Mouse (Mus musculus) embryonic facial prominence, embryonic 10.5 days (tissue): ENCODE measurements around the gene Catsper3. TPM values are rescaled to one million over a fixed set of nuclear protein-coding genes. Genes with fewer than 3 reads are reported as not detected.

Source experiments
- DNase-seq: peaks from one replicate; pipeline ENCODE4 v3.0.0-alpha.2; 2017; ENCODE audit warnings: low spot score
- H3K27ac ChIP-seq: fragments of 300-500 bp; sonication (generic); replicated peaks from 2 replicates; pipeline ENCODE4 v1.5.1; 2016; ENCODE audit warnings: mild to moderate bottlenecking
- H3K27me3 ChIP-seq: fragments of 300-500 bp; sonication (generic); replicated peaks from 2 replicates; pipeline ENCODE4 v1.6.1; 2016; ENCODE audit warnings: low read depth, mild to moderate bottlenecking; ENCODE audit not compliant: poor library complexity, severe bottlenecking
- H3K36me3 ChIP-seq: fragments of 300-500 bp; sonication (generic); replicated peaks from 2 replicates; pipeline ENCODE4 v1.6.1; 2016; ENCODE audit warnings: mild to moderate bottlenecking, moderate library complexity
- H3K4me1 ChIP-seq: fragments of 300-500 bp; sonication (generic); 2 replicates; pipeline ENCODE4 v1.6.1; 2016
- H3K4me3 ChIP-seq: fragments of 300-500 bp; sonication (generic); 2 replicates; pipeline ENCODE4 v1.5.1; 2016; ENCODE audit warnings: mild to moderate bottlenecking, moderate library complexity
- H3K9me3 ChIP-seq: fragments of 300-500 bp; sonication (generic); 2 replicates; pipeline ENCODE4 v1.6.1; 2016; ENCODE audit warnings: mild to moderate bottlenecking
- WGBS: fragments of 180-500 bp; shearing (Covaris S2); methylation state at CpG from one replicate; pipeline ENCODE4 v1.1.7; 2016; 5-methylcytosine and 5-hydroxymethylcytosine counted together
- polyA plus RNA-seq: library from polyadenylated mRNA; unstranded; fragments of >200 nt; fragmentation: Nextera tagmentation; extraction: Ambion mirVana; gene quantifications from 2 replicates; pipeline ENCODE4 v1.2.1, GENCODE M21; 2016

Catsper3 gene
- polyA plus RNA-seq, 1 experiment from 2014 or later = not detected

DNA sequence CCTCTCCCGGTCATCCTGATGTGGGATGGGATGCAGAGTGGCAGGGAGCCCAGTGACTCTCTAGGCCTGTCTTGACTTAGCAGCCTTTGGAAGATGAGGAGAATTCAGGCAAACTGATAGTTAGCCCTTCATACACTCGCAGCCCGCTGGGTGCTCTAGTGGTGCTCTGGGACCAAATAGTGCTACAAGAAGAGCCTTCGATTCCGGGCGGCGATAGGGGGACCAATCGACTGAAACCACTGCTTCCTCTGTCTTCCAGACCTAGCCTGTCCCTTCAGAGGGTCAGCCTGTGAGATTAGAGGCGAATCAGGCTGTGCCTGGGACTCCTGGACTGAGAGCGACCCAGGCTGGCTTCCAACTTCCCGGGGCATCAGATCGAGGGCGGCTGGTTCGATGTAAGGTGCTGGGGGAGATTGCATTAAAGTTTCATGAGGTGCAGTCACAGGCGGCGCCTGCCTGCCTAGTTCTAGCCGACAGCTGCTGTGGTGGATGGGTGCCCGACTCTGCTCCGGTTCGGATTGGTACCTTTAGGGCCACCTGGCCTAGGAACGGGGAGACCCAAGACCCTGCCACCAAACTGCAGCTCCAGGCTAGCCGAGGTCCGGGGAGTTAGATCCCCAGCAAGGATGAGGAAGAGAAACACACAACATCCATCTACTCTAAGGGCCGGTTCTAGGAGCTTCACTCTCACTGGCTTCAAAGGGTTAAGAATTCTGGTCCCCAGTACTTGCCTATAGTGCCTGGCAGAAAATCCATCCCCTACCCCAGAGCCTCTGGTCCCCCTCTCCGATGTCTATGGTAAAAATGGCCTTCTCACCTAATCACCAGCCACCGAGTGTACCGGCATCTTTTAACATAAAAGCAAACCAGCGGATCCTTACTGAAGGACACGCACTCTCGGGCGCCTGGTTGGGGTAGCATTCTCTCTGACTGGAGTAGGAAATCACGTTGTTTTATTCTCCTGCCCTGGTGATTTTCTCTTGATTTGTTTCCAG is 52.7 kb downstream of the Catsper3 start:
- H3K4me1 ChIP-seq = peaks cover 49% of the 10 kb centered on the region
- H3K27ac ChIP-seq = peak overlapping the region; percentile 87
- peak overlapping the region; percentile 63 for H3K4me3 ChIP-seq

DNA sequence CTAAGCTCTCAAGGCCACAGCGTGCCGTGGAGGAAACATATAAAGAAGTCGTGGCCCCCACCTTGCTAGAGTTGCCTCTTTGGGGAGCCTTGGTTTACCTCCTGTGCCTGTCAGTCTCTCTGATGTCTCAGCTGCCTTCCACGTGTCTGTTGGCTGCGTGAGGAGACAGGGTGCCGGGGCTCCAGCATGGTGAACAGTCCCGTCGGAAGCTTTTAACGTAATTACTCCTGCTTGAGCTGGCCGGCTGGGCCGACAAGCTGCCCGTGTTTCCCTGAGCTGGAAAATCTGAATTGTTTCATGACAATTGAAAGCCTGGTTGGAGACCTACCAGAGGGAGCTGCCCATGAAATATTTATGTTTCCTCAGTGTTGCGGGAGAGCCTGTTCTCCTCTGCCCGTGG is 55.9 kb downstream of the Catsper3 start:
- peaks cover 87% of the 10 kb centered on the region for H3K27me3 ChIP-seq
- no peaks in the 10 kb centered on the region for H3K36me3 ChIP-seq
- peaks cover 6% of the 10 kb centered on the region for H3K9me3 ChIP-seq
- peak overlapping the region; percentile 8; the same call in 1 of the 2 replicates for H3K4me3 ChIP-seq
- peaks cover 51% of the 10 kb centered on the region for H3K4me1 ChIP-seq
- peak; percentile 46 for DNase-seq
- H3K27ac ChIP-seq = no peak overlapping the region; the same call in 1 of the 2 replicates
- WGBS = 37% methylated on average over 14 of the region's 14 CpGs

More for the DNA sequence above, 52.7 kb downstream of the Catsper3 start:
- peak; percentile 65 for DNase-seq
- Histone ChIP-seq H3K36me3 (no peaks in the 10 kb centered on the region), H3K27me3 (peaks cover 100% of the 10 kb centered on the region), H3K9me3 (no peaks in the 10 kb centered on the region)
- under 1% methylated on average over 32 of the region's 32 CpGs for WGBS

DNA sequence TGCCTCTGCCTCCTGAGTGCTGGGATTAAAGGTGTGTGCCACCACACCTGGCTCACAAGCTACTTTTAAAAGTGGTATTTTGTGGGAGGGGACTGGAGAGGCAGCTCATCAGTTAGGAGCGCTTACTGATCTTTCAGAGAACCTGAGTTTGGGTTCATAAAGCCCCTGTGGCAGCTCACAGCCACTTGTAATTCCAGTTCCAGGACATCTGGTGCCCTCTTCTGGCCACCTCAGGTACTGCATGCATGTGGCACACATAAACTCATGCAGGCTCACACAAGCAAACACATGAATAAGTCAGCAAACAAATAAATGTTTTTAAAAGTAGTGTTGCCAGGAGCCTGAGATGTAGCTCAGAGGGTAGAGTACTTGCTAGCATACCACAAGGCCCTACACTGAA is 59.3 kb downstream of the Catsper3 start:
- 87% methylated on average over 1 of the region's 1 CpGs for WGBS
- DNase-seq = peak; percentile 33
- H3K36me3 ChIP-seq = no peaks in the 10 kb centered on the region
- H3K4me3 ChIP-seq = no peak overlapping the region
- peaks cover 6% of the 10 kb centered on the region for H3K9me3 ChIP-seq
- H3K4me1 ChIP-seq = peaks cover 50% of the 10 kb centered on the region
- peaks cover 87% of the 10 kb centered on the region for H3K27me3 ChIP-seq
- H3K27ac ChIP-seq = no peak overlapping the region

DNA sequence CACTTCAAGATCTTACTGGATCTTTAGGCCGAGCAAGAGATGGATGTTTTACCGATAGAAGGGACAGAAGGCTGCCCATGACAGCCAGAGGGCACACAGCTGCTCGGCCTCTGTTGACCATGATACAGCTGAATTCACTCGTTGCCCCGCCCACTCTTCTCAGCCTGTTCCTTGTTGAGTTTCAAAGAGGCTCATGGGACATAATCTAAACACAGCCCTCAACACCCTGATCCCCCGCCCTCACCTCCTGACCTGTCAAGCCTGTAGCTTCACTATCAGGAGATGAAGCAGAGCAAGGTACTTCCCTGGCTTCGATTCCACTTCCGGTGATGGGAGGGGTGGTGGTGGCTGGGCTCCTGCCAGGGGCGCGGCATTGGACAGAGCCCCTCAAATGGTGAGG is 63.4 kb downstream of the Catsper3 start:
- Histone ChIP-seq H3K27me3 (peaks cover 74% of the 10 kb centered on the region), H3K4me3 (no peak overlapping the region), H3K9me3 (peaks cover 6% of the 10 kb centered on the region), H3K27ac (no peak overlapping the region; the same call in 1 of the 2 replicates), H3K36me3 (no peaks in the 10 kb centered on the region), H3K4me1 (peaks cover 37% of the 10 kb centered on the region)
- peak; percentile 34 for DNase-seq
- 57% methylated on average over 10 of the region's 10 CpGs for WGBS

DNA sequence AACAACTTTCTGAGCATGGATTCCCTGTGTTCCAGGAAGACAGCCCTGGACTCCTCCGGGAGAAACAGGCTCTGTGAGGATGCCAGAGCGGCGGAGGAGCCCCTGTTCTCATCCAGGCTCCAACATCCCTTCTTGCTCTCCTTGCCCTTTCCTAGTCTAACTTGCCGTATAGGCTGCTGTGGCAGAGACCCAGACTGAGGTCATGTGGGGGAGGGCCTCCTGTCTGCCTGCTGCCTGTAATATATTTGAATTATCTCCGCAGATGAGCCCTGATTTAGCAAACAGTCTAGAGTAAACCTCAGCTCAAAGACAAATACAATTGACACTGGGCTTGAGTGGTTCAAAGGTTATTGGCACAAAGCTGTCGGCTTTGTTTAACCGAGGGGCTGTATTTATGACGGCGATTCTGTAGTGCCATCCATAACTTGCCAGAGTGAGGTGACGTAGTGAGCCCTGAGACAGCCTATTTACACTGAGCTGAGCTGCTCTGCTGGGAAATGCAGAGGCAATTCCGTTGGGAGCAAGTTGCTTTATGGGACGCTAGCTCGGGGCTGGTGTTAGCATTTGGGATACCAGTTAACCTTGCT is 64.3 kb downstream of the Catsper3 start:
- Histone ChIP-seq H3K4me3 (no peak overlapping the region), H3K36me3 (no peaks in the 10 kb centered on the region), H3K9me3 (peaks cover 3% of the 10 kb centered on the region), H3K27ac (peak overlapping the region; percentile 19; the same call in 1 of the 2 replicates), H3K27me3 (peaks cover 80% of the 10 kb centered on the region), H3K4me1 (peaks cover 42% of the 10 kb centered on the region)
- WGBS = 67% methylated on average over 13 of the region's 13 CpGs
- no peak for DNase-seq

DNA sequence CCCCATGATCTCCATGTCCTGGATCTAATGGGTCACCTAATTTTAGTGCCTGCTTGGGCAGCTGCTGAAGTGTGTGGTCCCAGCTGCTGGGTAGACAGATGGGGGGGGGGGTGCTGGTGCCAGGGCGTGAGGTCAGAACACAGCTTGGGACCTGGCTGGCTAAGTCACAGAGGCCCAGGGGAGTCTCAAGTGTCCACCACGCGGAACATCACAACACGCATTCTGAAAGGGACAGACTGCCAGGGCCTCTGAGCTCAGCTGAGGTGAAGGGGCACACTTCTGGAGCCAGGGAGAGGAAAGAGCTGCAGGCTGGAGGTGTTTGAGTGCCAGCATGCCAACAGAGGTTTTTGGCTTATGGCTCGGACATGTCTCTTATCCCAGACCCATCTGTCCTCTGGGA is 66.4 kb downstream of the Catsper3 start:
- DNase-seq = no peak
- Histone ChIP-seq H3K27me3 (peaks cover 83% of the 10 kb centered on the region), H3K4me1 (peaks cover 44% of the 10 kb centered on the region), H3K36me3 (no peaks in the 10 kb centered on the region), H3K4me3 (no peak overlapping the region), H3K27ac (no peak overlapping the region), H3K9me3 (no peaks in the 10 kb centered on the region)
- WGBS = 75% methylated on average over 5 of the region's 5 CpGs

DNA sequence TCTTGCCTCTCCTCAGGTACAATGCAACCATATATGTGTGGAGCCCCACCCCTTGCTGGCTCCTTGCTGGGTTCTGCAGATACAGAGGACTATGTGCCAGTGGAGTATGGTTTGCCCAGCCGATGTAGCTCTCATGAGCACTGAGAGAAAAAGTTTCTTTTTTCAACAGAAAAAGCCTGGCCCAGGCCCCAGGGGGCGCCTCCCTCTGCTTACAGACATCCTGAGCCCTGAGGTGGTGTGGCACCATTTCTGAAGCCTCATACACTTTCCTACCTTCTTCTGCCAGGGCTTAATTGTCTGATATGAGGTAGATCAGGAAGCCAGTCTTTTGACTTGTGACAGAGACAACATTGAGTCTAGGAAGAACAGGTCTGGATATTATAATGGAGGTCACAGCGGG is 67.8 kb downstream of the Catsper3 start:
- Histone ChIP-seq H3K27me3 (peaks cover 83% of the 10 kb centered on the region), H3K4me1 (peaks cover 46% of the 10 kb centered on the region), H3K27ac (no peak overlapping the region), H3K4me3 (no peak overlapping the region), H3K9me3 (no peaks in the 10 kb centered on the region), H3K36me3 (no peaks in the 10 kb centered on the region)
- no peak for DNase-seq
- 78% methylated on average over 3 of the region's 3 CpGs for WGBS

DNA sequence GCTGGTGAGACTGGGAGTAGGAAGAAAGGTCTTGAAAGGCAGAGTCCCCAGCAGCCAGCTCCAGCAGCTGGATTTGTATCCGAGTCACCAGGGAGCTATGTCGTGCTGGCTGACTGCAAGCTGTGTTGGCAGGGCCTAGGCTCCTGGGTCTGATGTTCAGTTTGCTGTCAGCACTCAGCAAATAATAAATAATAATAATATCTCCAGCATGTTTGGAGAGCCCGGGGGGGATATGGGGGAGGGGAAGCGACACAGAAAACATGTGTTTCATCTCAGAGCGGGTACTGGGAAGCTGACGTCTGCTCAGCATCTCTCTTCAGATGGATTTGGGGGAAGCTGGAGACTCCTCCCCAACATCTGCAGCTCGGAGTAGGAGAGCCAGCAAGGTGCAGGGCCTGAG is 71.4 kb downstream of the Catsper3 start:
- H3K27ac ChIP-seq = 0 out of 2 replicates have a peak overlapping the region, but pooled peaks have one; percentile 3
- no peak overlapping the region for H3K4me3 ChIP-seq
- WGBS = 62% methylated on average over 7 of the region's 7 CpGs
- no peaks in the 10 kb centered on the region for H3K9me3 ChIP-seq
- peaks cover 86% of the 10 kb centered on the region for H3K27me3 ChIP-seq
- DNase-seq = no peak
- H3K4me1 ChIP-seq = peaks cover 36% of the 10 kb centered on the region
- no peaks in the 10 kb centered on the region for H3K36me3 ChIP-seq

DNA sequence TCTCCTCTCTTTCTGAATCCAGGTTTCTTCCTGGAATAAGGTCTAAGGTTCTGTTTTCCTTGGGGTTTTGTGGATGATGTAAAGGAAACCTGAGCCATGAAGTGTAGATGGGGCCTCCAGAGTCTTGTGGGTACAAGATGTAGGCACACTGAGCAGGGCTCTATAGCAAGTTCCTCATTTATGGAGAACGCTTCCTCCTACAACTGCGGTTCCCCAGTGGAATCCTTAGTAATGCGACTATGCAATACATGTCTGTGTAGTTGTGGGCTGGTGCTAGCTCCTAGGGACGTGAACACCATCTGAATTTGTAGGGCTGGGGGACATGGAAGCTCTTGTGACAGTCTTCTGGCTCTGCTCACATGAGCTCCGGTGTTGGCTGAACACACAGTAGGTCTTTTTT is 74.1 kb downstream of the Catsper3 start:
- peaks cover 30% of the 10 kb centered on the region for H3K4me1 ChIP-seq
- H3K36me3 ChIP-seq = no peaks in the 10 kb centered on the region
- WGBS = 91% methylated on average over 5 of the region's 5 CpGs
- H3K9me3 ChIP-seq = no peaks in the 10 kb centered on the region
- no peak overlapping the region for H3K27ac ChIP-seq
- peaks cover 81% of the 10 kb centered on the region for H3K27me3 ChIP-seq
- DNase-seq = no peak
- no peak overlapping the region for H3K4me3 ChIP-seq

Other genes starting within 250 kb of the Catsper3 start
- 90.0 and 93.5 TPM in 2 replicates for gene Ddx41, start 247.9 kb upstream of the Catsper3 start, polyA plus RNA-seq
- 62.7 and 67.3 TPM in 2 replicates for gene Fam193b, start 213.4 kb upstream of the Catsper3 start, polyA plus RNA-seq
- 120 and 121 TPM in 2 replicates for gene Tmed9, start 210.8 kb upstream of the Catsper3 start, polyA plus RNA-seq
- 30.1 and 32.0 TPM in 2 replicates for gene B4galt7, start 184.7 kb upstream of the Catsper3 start, polyA plus RNA-seq
- 52.6 and 53.6 TPM in 2 replicates for gene Caml, start 161.6 kb upstream of the Catsper3 start, polyA plus RNA-seq
- 44.7 and 47.4 TPM in 2 replicates for gene Ddx46, start 149.5 kb upstream of the Catsper3 start, polyA plus RNA-seq
- 55.5 and 60.7 TPM in 2 replicates for gene B230219D22Rik, start 91.4 kb upstream of the Catsper3 start, polyA plus RNA-seq
- gene Txndc15, start 69.9 kb upstream of the Catsper3 start, polyA plus RNA-seq = 65.1 and 68.0 TPM in 2 replicates
- 36.3 and 43.7 TPM in 2 replicates for gene Pcbd2, start 57.2 kb upstream of the Catsper3 start, polyA plus RNA-seq
- 44.2 and 52.9 TPM in 2 replicates for gene Pitx1, start 51.6 kb downstream of the Catsper3 start, polyA plus RNA-seq